Mouse (Mus musculus): ENCODE measurements around the gene Palld.

Palld gene

DNA sequence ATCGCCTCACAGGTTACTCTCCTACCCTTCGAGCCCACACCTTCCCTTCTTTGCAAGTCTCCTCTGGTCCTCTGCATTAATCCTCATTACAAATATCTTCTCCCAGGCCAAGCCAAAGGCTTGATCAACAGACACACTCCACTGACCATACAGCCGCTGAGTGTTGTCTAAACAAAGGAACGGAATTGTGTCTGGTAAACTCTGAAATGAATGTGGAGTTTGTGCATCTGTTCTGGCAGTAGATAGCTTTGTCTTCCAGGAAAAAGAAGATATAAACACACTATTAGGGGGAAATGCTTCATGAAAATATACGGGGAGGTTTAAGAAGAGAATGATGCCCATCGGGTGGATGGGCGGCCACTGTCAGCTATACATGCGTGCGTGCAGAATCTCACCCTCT is 180.3 kb downstream of the Palld start:
- DNase-seq: no peak

GRCm38 (mm10) chr8:61715351-61716125 is 187.0 kb downstream of the Palld start:
- DNase-seq: no peak

- DNase-seq: no peak
Observed at GRCm38 (mm10) chr8:61714293-61714831, 188.1 kb downstream of the Palld start.

GRCm38 (mm10) chr8:61713195-61713990 is 189.1 kb downstream of the Palld start:
- DNase-seq: no peak

DNA sequence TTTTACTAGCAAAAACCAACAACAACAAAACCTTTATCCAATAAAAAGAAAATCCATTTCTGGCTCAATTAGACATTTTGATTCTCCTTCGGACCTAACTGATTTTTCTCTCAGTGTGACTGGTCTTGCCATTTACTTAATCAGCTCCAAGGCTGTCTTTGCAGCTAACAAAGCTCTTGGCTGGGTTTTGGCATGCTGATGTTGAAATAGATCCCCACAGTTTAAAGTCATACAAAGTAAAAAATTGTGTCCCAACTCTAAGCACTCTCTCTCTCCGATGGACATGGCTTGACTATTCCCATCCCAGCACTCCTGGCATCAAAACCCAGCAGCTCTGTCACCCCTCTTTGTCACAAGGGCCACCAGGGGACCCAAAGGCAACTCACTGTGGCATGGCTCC is 190.1 kb downstream of the Palld start:
- no peak for DNase-seq

DNA sequence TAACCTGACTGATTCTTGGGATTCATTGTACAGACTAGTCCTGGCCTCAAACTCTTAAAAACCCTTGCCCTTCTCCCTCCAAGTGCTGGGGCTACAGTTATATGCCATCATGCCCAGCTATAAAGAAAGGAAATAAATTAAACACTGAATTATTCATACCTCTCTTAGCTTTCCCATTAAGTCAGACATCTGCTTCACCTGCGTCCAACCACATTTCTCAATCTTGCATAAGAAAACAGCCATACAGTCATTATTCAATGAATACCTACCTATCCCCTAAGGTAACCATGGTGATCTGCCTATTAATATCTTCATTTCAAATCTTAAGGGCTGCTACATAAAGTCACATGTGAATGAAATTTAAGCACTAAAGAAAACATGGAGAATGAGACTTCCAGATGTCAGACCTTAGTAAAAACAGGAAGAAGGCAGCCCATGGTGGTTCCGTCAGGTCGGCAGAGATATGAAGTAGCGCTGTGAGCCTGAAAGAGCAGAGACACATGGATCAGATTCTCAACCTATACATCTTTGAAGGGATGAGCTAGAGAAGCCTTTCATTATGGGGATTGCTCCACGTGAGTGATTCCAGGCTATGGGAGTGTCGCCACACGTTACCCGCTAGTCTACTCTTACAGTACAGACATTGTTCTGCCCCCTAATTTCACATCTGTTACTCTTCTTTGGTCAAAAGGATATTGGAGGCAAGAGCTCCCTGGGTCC is 193.7 kb downstream of the Palld start:
- DNase-seq: no peak

DNA sequence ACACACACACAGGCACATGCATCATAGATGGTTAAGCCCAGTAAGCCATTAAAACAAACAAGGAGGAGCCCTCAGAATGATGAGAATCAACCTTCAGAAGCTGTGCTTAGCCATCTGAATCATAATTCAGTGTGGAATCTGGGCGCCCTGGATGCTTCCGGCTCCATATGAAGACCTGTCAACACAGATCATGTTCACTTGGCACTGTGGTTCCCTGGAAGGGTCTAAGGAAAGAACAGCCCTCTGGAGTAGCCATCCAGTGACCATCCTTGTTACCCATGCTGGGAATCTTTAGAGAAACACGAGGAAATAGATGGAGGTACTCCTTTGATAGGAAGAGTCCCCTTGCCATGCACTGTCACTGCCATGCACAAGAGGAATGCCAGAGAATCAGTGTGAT is 197.0 kb downstream of the Palld start:
- DNase-seq: no peak

DNA sequence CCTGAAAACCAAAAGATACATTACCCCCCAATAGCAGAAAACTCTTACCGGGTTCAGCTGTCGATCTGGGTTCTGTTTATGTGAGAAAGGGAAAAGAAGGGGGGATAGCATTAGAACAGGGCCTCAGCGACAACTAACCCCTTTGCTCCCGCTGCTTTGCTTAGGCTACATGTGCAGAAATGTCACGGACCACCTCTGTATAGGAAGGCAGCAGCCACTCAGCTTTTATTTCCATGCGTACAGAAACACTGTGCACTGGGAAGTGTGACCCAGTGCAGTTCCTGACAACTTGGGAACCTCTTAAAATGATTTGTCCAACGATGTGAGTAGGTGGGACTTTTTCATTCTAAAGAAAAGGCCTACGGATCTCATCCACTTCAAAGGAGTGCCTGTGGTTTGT is 200.4 kb downstream of the Palld start:
- DNase-seq: no peak

GRCm38 (mm10) chr8:61700932-61701681 is 201.4 kb downstream of the Palld start:
- no peak for DNase-seq

DNA sequence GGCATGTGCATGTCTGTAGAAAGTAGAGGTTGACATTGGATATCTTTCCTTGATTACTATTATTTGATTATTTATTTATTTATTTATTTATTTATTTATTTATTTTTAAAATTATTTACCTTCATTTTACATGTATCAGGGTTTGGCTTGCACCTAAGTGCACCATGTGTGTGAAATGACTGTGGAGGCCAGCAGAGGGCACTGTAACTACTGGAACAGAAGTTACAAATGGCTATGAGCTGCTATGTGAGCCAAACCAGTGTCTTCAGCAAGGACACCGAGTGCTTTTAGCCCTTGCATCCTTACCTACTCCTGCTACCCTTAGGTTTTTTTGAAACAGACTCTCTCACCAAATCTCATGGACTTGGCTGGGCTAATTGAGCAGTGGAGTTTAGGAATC is 202.2 kb downstream of the Palld start:
- DNase-seq: peak; percentile 59

GRCm38 (mm10) chr8:61698959-61699358 is 203.5 kb downstream of the Palld start:
- no peak for DNase-seq

DNA sequence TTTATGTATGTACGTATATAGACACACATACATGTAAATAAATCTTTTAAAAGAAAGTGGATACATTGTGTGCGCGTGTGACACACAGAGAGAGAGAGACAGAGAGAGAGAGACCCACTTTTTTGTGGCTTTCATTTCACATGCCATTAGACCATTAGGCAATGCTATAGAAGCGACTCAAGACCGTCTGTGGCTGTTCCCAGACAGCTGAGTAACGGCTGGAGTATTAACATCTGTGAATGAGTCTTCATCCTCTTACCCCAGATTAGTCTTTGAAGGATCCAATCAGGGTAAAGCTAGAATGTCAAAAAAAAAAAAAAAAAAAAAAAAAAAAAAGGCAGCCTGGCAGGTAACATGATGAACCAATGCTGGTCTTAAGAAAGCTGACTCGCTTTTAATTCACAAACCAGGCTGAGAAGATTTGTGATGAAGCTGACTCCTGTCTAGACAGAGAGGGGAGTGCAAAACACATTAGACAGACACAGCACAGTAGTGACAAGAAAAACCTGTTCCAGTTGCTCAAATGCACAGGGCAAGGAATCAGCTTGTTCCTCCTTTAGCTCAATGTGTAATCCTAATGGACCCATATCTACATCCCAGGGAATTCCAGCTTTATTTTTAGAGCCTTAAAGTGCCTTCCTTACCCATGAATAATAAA is 204.6 kb downstream of the Palld start:
- no peak for DNase-seq

DNA sequence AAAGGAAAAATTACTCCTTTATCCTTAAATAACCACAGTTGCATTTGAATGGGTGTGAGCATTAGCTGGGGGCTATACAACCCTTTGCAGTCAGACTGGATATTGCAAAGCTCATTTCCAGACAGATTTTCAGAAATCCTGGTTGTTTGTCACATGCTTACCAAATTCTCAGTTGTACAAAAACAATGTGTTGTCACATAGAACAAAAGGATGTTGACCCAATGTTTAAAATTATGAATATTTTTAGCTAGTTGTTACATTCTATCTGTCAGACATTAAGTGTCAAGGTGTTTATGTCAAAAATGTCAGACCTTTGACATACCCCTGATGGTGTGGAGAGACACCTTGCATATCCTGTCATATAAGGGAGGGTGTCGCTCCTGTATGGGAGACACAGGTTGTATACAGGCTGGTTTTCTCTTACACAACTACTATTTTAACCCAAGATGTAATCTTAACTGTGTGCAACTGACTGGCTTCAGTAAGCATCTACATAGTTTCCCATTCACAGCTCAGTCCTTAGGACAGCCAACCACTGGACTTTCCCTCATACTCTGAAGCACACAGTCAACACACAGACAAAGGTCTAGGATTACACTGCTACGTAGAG is 205.5 kb downstream of the Palld start:
- DNase-seq: no peak

DNA sequence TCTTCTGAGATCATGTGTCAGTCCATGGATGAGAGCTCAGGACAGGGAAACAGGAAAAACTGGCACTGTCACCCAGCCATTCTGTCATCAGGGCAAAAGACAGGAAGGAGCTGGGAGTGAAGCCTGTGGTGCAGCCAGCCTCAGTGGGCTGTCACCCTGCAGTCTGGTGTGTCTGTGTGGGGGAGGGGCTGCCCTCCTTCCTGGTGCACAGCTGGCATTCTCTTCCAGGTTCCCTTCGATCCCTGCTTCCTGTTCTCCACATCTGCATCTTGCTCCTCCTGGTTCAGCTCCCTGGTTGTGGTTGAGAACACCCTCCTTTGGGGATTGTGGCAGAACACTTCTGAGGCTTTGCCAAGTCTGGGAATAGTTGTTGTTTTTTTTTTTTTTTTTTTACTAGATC is 207.1 kb downstream of the Palld start:
- DNase-seq: peak; percentile 47

GRCm38 (mm10) chr8:61692866-61693265 is 209.6 kb downstream of the Palld start:
- no peak for DNase-seq

GRCm38 (mm10) chr8:61692129-61692528 is 210.4 kb downstream of the Palld start:
- DNase-seq: no peak

DNA sequence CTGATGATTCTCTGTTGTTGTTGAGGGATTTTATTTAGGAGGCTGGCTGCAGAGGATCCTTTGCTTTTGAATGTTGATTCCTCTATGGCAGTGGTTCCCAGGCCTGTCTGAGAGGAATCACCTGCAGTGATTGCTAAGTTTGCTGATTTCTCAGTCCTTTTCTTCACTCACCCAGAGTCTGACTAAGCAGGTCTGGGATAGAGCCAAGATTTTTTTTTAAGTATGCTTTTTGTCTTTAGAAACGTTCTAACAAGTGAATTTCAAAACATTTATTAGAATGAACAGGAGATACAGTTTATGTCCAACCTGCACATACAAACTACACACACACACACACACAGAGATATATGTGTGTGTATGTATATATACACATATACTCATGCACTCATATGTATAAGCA is 211.1 kb downstream of the Palld start:
- DNase-seq: no peak

DNA sequence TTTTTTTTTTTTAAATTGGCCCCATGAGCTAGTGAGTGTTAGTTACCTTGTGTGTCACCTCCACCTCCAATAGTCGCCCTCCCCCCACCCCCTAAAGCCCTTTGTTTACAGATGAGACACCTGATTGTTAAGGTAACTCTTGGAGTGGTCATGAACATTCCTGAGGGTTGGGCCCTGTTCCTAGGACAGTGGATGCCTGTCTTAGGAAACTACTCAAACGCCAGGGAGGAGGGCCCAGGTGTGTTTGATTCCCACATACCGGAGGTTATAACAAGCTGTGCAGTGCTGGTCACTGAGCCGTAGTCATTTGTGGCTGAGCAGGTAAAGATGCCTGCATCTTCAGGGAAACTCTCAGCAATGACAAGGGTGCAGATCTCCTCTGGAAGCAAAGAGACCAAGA is 215.4 kb downstream of the Palld start:
- DNase-seq: no peak

DNA sequence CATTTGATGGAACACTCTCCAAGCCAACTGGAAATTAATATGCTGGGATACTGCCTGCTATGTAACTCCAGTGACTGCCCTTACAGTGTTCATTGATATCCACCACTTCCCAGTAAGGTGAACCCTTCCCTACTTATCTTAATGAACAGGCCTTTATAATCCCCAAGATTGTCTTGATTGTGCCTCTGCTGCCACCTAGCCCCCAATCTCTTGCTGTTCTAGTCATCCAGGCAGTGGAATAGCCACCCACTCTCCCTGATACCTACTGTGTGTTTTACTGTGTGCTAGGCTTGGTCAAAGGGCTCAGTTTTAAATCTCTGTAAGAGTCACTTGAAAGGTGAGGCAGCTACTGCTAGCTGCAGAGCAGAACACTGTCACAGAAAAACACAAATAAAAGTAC is 216.2 kb downstream of the Palld start:
- peak; percentile 31 for DNase-seq

- no peak for DNase-seq
Observed at GRCm38 (mm10) chr8:61685280-61685679, 217.2 kb downstream of the Palld start.

GRCm38 (mm10) chr8:61684280-61684939 is 218.1 kb downstream of the Palld start:
- no peak for DNase-seq

Measured in thymus, postnatal 4 days (tissue).